Mouse (Mus musculus) brain, embryonic 14.5 days (tissue): ENCODE results near the gene Slc16a14.

ENCODE experiments used
- CTCF ChIP-seq: fragments of 200-500 bp; IDR thresholded peaks from 2 replicates; pipeline ENCODE4 v1.5.1; 2012; ENCODE audit warnings: inconsistent platforms, mild to moderate bottlenecking, moderate library complexity, borderline replicate concordance; ENCODE audit not compliant: insufficient read depth, insufficient read length; ENCODE audit errors: extremely low read depth
- POLR2A ChIP-seq: fragments of 200-500 bp; IDR thresholded peaks from 2 replicates; pipeline ENCODE4 v1.6.1; 2012; ENCODE audit warnings: mild to moderate bottlenecking, inconsistent platforms, borderline replicate concordance; ENCODE audit not compliant: poor library complexity, insufficient read depth, insufficient read length, severe bottlenecking; ENCODE audit errors: extremely low read depth

DNA sequence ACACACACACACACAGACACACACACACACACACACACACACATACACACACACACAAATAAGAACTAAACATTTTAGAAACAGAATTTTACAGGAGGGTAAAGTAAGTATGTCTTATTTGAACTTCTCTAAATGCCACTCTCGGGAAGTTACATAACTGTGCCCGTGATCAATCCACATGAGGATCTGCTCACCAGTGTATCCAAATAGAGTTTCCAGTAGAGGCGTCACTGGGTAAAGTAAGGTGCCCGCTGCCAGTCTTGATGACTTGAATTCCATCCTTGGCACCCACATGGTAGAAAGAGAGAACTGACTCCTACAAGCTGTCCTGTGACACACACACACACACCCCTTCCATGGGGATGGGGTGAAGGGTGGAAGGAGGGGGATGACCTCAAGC lies 52.0 kb downstream of the Slc16a14 start:
- TF ChIP-seq POLR2A: no peak
- no peak for TF ChIP-seq CTCF
